Mouse (Mus musculus) liver, embryonic 14.5 days (tissue): ENCODE results near the gene Arrb1. TPM values are rescaled to one million over a fixed set of nuclear protein-coding genes. Genes with fewer than 3 reads are reported as not detected.

Experiments used
- ATAC-seq: fragments of 200-750 bp; cut with Nextera tagmentation; 2 replicates; pipeline ENCODE4 v1.8.0; 2017; ENCODE audit warnings: moderate number of reproducible peaks, mild to moderate bottlenecking, moderate library complexity; ENCODE audit not compliant: insufficient read depth
- DNase-seq, 3 experiments: peaks; one replicate each; pipeline ENCODE4 v3.0.0-alpha.2; 2012 to 2013; ENCODE audit warnings: low read depth in 3 of 3, low spot score in 3 of 3
- H3K27ac ChIP-seq: fragments of 300-500 bp; sonication (generic); 2 replicates; pipeline ENCODE4 v1.5.1; 2014; ENCODE audit warnings: moderate library complexity, mild to moderate bottlenecking, control low read depth, inconsistent platforms
- H3K27me3 ChIP-seq: fragments of 300-500 bp; sonication (generic); 2 replicates; pipeline ENCODE4 v1.6.1; 2014; ENCODE audit warnings: mild to moderate bottlenecking, low read length, moderate library complexity; ENCODE audit not compliant: control insufficient read depth, insufficient read depth
- H3K36me3 ChIP-seq: fragments of 300-500 bp; sonication (generic); replicated peaks from 2 replicates; pipeline ENCODE4 v1.6.1; 2014; ENCODE audit warnings: low read depth; ENCODE audit not compliant: control insufficient read depth, insufficient read depth
- H3K4me1 ChIP-seq, 2 experiments: fragments of 200-500 bp in 1 of 2; fragments of 300-500 bp in 1 of 2; sonication (generic) in 1 of 2; replicated peaks; 2 replicates each; pipeline ENCODE4 v1.6.1; 2012 to 2014; ENCODE audit warnings: antibody characterized with exemption in 1 of 2, inconsistent platforms in 1 of 2, low read length in 1 of 2; ENCODE audit not compliant: control insufficient read depth in 2 of 2, insufficient read depth in 2 of 2
- H3K4me2 ChIP-seq: fragments of 300-500 bp; sonication (generic); 2 replicates; pipeline ENCODE4 v1.6.1; 2014; ENCODE audit warnings: low read depth, mild to moderate bottlenecking, control low read depth, moderate library complexity
- H3K4me3 ChIP-seq, 2 experiments: fragments of 200-500 bp in 1 of 2; fragments of 300-500 bp in 1 of 2; sonication (generic) in 1 of 2; 2 replicates each; pipeline ENCODE4 v1.5.1; 2012 to 2014; ENCODE audit warnings: low read depth in 2 of 2, low read length in 2 of 2, mild to moderate bottlenecking in 2 of 2, control low read depth in 1 of 2, inconsistent platforms in 1 of 2, moderate library complexity in 1 of 2; ENCODE audit not compliant: insufficient read depth in 1 of 2
- H3K9ac ChIP-seq: fragments of 300-500 bp; sonication (generic); replicated peaks from 2 replicates; pipeline ENCODE4 v1.6.1; 2014; ENCODE audit warnings: mild to moderate bottlenecking, control low read depth, moderate library complexity
- H3K9me3 ChIP-seq: fragments of 300-500 bp; sonication (generic); 2 replicates; pipeline ENCODE4 v1.6.1; 2016; ENCODE audit warnings: low read length, mixed read lengths; ENCODE audit not compliant: control insufficient read depth
- CTCF ChIP-seq: IDR thresholded peaks from 2 replicates; pipeline ENCODE4 v1.5.1; 2016; ENCODE audit warnings: antibody characterized with exemption, low read depth, control low read depth
- EP300 ChIP-seq: IDR thresholded peaks from 2 replicates; pipeline ENCODE4 v1.6.1; 2016; ENCODE audit warnings: antibody characterized with exemption, low read depth
- WGBS: fragments of 180-500 bp; shearing (Covaris S2); extraction: QIAGEN DNeasy Blood & Tissue Kit; methylation state at CpG from one replicate; pipeline ENCODE4 v1.1.7; 2014; ENCODE audit not compliant: insufficient replicate concordance; 5-methylcytosine and 5-hydroxymethylcytosine counted together
- polyA plus RNA-seq, 2 experiments: library from polyadenylated mRNA; depleted of rRNA in 1 of 2; stranded (reverse) in 1 of 2; unstranded in 1 of 2; fragments of >200 nt; fragmentation: Nextera tagmentation in 1 of 2; extraction: Ambion mirVana in 1 of 2; gene quantifications; 2 replicates each; pipeline versions ENCODE4 v1.2.1 to v1.2.3; 2012 to 2014

Arrb1 gene
- polyA plus RNA-seq, 2 experiments, result 30.1 to 235 TPM

DNA sequence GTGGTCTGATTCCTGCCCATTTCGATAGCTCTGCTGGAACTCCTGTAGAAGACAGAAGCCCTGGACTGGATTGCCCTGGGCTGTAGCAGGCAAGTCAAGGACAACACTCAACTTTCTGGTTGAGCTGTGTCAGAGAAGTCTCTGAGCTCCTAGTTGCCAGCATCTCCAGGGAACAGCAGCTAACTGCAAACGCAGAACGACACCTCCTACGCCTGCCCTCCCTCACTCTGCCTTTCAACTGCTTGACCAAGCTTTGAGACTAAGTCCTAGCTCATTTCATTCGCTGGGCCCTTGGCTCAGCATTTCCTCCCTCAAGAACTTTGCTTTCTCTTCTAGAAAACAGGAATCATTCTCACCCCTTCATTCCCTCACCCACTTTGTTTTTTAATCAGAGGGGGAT, 5.9 kb upstream of the Arrb1 start:
- Histone ChIP-seq H3K9ac (no peak overlapping the region), H3K36me3 (no peaks in the 10 kb centered on the region), H3K4me2 (no peak overlapping the region), H3K4me3 (no peak overlapping the region), H3K27me3 (no peaks in the 10 kb centered on the region), H3K4me1 (peaks cover 37 to 49% of the 10 kb centered on the region in 2 experiments), H3K27ac (peak overlapping the region; percentile 18; the same call in 1 of the 2 replicates), H3K9me3 (no peaks in the 10 kb centered on the region)
- no peak for TF ChIP-seq CTCF
- TF ChIP-seq EP300, result no peak
- WGBS, result 59% methylated on average over 5 of the region's 5 CpGs
- DNase-seq (no peak), ATAC-seq (no peak)

GRCm38 (mm10) chr7:99531408-99531970, 3.8 kb upstream of the Arrb1 start:
- DNase-seq (peak in 2 of 3 experiments; percentile 62 to 76), ATAC-seq (peak; percentile 43)
- H3K27ac ChIP-seq, result peak overlapping the region; percentile 87
- no peaks in the 10 kb centered on the region for H3K9me3 ChIP-seq
- H3K4me2 ChIP-seq, result peak overlapping the region; percentile 67
- H3K9ac ChIP-seq, result peak overlapping the region; percentile 55
- 13% methylated on average over 3 of the region's 3 CpGs for WGBS
- H3K36me3 ChIP-seq, result no peaks in the 10 kb centered on the region
- H3K27me3 ChIP-seq, result no peaks in the 10 kb centered on the region
- TF ChIP-seq EP300 (no peak; the same call in 1 of the 2 replicates), CTCF (no peak)
- H3K4me1 ChIP-seq, result peaks cover 49 to 59% of the 10 kb centered on the region in 2 experiments
- H3K4me3 ChIP-seq, result peak overlapping the region; percentile 23 to 31; a peak in 1 of 4 replicates

DNA sequence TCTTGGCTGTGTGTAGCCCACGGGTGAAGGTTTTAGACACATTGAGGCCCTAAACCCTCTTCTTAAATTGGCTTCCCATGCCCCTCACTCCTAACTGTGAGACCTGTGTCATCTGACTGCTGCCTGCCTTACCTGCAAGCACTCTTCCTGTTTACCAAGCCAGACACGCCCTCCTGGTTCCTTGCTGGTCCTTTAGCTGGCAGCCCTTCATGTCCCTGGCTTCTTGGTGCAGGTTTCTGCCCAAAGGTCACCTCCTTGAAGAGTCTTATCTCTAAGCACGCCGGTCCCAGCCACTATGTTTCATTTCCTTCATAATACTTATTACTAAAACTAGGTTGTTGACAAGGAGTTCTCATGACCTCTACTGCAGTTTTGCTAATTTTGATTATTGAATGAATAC, 2.7 kb upstream of the Arrb1 start:
- Histone ChIP-seq H3K4me3 (no peak overlapping the region), H3K4me2 (peak overlapping the region; percentile 67), H3K27me3 (no peaks in the 10 kb centered on the region), H3K9me3 (no peaks in the 10 kb centered on the region), H3K9ac (peak overlapping the region; percentile 42), H3K4me1 (peaks cover 59 to 69% of the 10 kb centered on the region in 2 experiments), H3K27ac (peak overlapping the region; percentile 87), H3K36me3 (no peaks in the 10 kb centered on the region)
- DNase-seq (no peak), ATAC-seq (no peak)
- TF ChIP-seq CTCF, result no peak
- TF ChIP-seq EP300, result no peak
- WGBS, result 30% methylated on average over 4 of the region's 4 CpGs

DNA sequence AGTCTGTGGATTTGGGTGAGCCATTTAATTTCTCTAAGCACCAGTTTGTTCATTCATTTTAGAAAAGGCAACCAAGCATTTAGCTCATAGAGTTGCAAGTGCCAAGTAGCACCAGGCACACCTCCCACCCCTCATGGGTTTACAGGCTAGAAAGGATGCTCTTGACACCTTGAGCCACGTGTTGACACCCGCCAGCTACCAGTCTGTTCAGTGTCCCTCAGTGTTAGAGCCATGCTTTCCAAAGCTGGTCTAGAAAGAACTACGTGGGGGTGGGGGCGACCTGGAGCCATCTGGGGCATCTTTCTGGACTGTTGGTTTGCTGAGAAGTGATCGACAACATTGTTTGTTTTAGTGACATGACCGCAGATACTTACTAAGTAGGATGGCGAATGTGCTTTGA, 1.7 kb upstream of the Arrb1 start:
- Histone ChIP-seq H3K36me3 (no peaks in the 10 kb centered on the region; the same call in 1 of the 2 replicates), H3K4me1 (peaks cover 63 to 77% of the 10 kb centered on the region in 2 experiments), H3K4me2 (no peak overlapping the region), H3K9me3 (no peaks in the 10 kb centered on the region), H3K4me3 (no peak overlapping the region), H3K27me3 (no peaks in the 10 kb centered on the region), H3K9ac (no peak overlapping the region), H3K27ac (peak overlapping the region; percentile 87)
- WGBS, result 77% methylated on average over 7 of the region's 7 CpGs
- DNase-seq (no peak), ATAC-seq (no peak)
- TF ChIP-seq EP300, result no peak
- no peak for TF ChIP-seq CTCF

DNA sequence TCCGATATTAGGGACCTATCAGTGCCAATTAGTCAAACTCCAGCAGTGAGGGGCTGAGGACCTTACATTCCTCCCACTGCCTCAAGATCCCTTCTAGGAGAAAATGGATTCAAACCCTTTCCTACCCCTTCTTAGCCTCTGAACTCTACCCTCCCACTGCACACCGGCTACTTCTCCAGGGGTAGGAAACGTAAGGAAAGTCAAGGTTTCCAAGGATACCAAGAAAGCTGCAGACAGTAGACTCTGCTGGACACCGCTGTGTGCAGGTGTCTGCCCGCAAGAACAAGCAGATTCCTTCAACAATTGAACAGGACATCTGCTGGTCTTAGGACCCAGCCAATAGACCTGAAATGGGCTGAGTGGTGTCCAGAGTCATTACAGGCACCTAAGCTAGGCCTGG, 765 bp upstream of the Arrb1 start:
- ATAC-seq, result no peak
- no peak for TF ChIP-seq CTCF
- TF ChIP-seq EP300, result no peak
- Histone ChIP-seq H3K27me3 (no peaks in the 10 kb centered on the region), H3K4me1 (peaks cover 67 to 80% of the 10 kb centered on the region in 2 experiments), H3K4me2 (peak overlapping the region; percentile 81), H3K27ac (peak overlapping the region; percentile 87), H3K9me3 (no peaks in the 10 kb centered on the region), H3K4me3 (no peak overlapping the region; a peak in 1 of 4 replicates), H3K9ac (peak overlapping the region; percentile 20; the same call in 1 of the 2 replicates), H3K36me3 (no peaks in the 10 kb centered on the region; the same call in 1 of the 2 replicates)
- no peak for DNase-seq
- WGBS, result 42% methylated on average over 5 of the region's 5 CpGs
